Mouse (Mus musculus): ENCODE data around the gene Cfap45. TPM values are rescaled to one million over a fixed set of nuclear protein-coding genes. Genes with fewer than 3 reads are reported as not detected.

Gene Cfap45
- total RNA-seq, 2 experiments from 2014 or later, result 0.34 to 0.39 TPM

GRCm38 (mm10) chr1:172513525-172514212 lies 6.9 kb upstream of the Cfap45 start:
- intact Hi-C loops (cut with DNase I), result no loop called here
- DNase-seq (ENCODE audit: low spot score), result peak; percentile 84

- intact Hi-C loops (cut with DNase I), result no loop called here
- DNase-seq (ENCODE audit: low spot score), result no peak
These were observed 6.4 kb upstream of the Cfap45 start for GRCm38 (mm10) chr1:172514213-172514529.

GRCm38 (mm10) chr1:172514551-172515268 lies 5.9 kb upstream of the Cfap45 start:
- DNase-seq (ENCODE audit: low spot score), result no peak

GRCm38 (mm10) chr1:172515396-172515795 lies 5.2 kb upstream of the Cfap45 start:
- no peak for DNase-seq (ENCODE audit: low spot score)
- intact Hi-C loops (cut with DNase I), result no loop called here

More at GRCm38 (mm10) chr1:172514551-172515268, 5.9 kb upstream of the Cfap45 start:
- intact Hi-C loops (cut with DNase I), result no loop called here

- no peak for DNase-seq (ENCODE audit: low spot score)
- intact Hi-C loops (cut with DNase I), result no loop called here
These were observed 2.6 kb upstream of the Cfap45 start for GRCm38 (mm10) chr1:172518013-172518412.

- intact Hi-C loops (cut with DNase I), result no loop called here
- DNase-seq (ENCODE audit: low spot score), result no peak
These were observed 957 bp upstream of the Cfap45 start for GRCm38 (mm10) chr1:172519644-172520043.

- intact Hi-C loops (cut with DNase I), result no loop called here
- DNase-seq (ENCODE audit: low spot score), result no peak
These were observed 1.9 kb downstream of the Cfap45 start for GRCm38 (mm10) chr1:172522524-172522923.

- intact Hi-C loops (cut with DNase I), result no loop called here
- peak; percentile 62 for DNase-seq (ENCODE audit: low spot score)
These were observed 3.1 kb downstream of the Cfap45 start for GRCm38 (mm10) chr1:172523699-172524101.

GRCm38 (mm10) chr1:172525027-172525764 lies 4.6 kb downstream of the Cfap45 start:
- intact Hi-C loops (cut with DNase I), result loop anchor here (5.0 kb wide), 1 partner anchor 33 kb away; no protein-coding TSS in a partner anchor
- DNase-seq (ENCODE audit: low spot score), result peak; percentile 64

- no peak for DNase-seq (ENCODE audit: low spot score)
- intact Hi-C loops (cut with DNase I), result loop anchor here (5.0 kb wide), 1 partner anchor 34 kb away; no protein-coding TSS in a partner anchor
These were observed 5.4 kb downstream of the Cfap45 start for GRCm38 (mm10) chr1:172525971-172526370.

- intact Hi-C loops (cut with DNase I), result loop anchor here (5.0 kb wide), 1 partner anchor 34 kb away; no protein-coding TSS in a partner anchor
These were observed 5.9 kb downstream of the Cfap45 start for GRCm38 (mm10) chr1:172526380-172527081.

GRCm38 (mm10) chr1:172527431-172527830 lies 6.8 kb downstream of the Cfap45 start:
- intact Hi-C loops (cut with DNase I), result loop anchor here (5.0 kb wide), 1 partner anchor 35 kb away; no protein-coding TSS in a partner anchor
- DNase-seq (ENCODE audit: low spot score), result no peak

More at GRCm38 (mm10) chr1:172526380-172527081, 5.9 kb downstream of the Cfap45 start:
- DNase-seq (ENCODE audit: low spot score), result peak; percentile 59

GRCm38 (mm10) chr1:172528701-172529100 lies 8.1 kb downstream of the Cfap45 start:
- peak; percentile 79 for DNase-seq (ENCODE audit: low spot score)
- intact Hi-C loops (cut with DNase I), result loop anchor here (1.0 to 5.0 kb wide), 3 partner anchors 36 to 105 kb away; no protein-coding TSS in a partner anchor

GRCm38 (mm10) chr1:172530544-172531220 lies 10.1 kb downstream of the Cfap45 start:
- DNase-seq (ENCODE audit: low spot score), result no peak
- intact Hi-C loops (cut with DNase I), result loop anchor here (1.0 kb wide), 1 partner anchor 33 kb away; no protein-coding TSS in a partner anchor

GRCm38 (mm10) chr1:172532551-172532950 lies 11.9 kb downstream of the Cfap45 start:
- DNase-seq (ENCODE audit: low spot score), result no peak

GRCm38 (mm10) chr1:172535116-172535515 lies 14.5 kb downstream of the Cfap45 start:
- DNase-seq (ENCODE audit: low spot score), result no peak
- intact Hi-C loops (cut with DNase I), result no loop called here

More at GRCm38 (mm10) chr1:172532551-172532950, 11.9 kb downstream of the Cfap45 start:
- intact Hi-C loops (cut with DNase I), result loop anchor here (2.0 kb wide), 1 partner anchor 16 kb away; no protein-coding TSS in a partner anchor

GRCm38 (mm10) chr1:172539827-172540226 lies 19.2 kb downstream of the Cfap45 start:
- no peak for DNase-seq (ENCODE audit: low spot score)
- intact Hi-C loops (cut with DNase I), result no loop called here

GRCm38 (mm10) chr1:172540283-172540820 lies 19.8 kb downstream of the Cfap45 start:
- intact Hi-C loops (cut with DNase I), result no loop called here

GRCm38 (mm10) chr1:172546062-172546461 lies 25.5 kb downstream of the Cfap45 start:
- intact Hi-C loops (cut with DNase I), result no loop called here
- DNase-seq (ENCODE audit: low spot score), result no peak

More at GRCm38 (mm10) chr1:172540283-172540820, 19.8 kb downstream of the Cfap45 start:
- DNase-seq (ENCODE audit: low spot score), result no peak

Measured in heart, postnatal 25 days (tissue).